Mouse (Mus musculus): ENCODE measurements around the gene Gadd45b.

- TF ChIP-seq FLI1 (IDR thresholded peaks at IDR 0.05; ENCODE audit: low read length), result no peak
- TF ChIP-seq GATA1 (IDR thresholded peaks at IDR 0.05; ENCODE audit: borderline replicate concordance, low read length), result no peak
Observed at GRCm38 (mm10) chr10:80955536-80955935, 25.7 kb downstream of the Gadd45b start.
